Mouse (Mus musculus) myocyte (in vitro differentiated cells): ENCODE measurements around the gene Hist2h3b.

Experiments
- E2F4 ChIP-seq: IDR thresholded peaks from one replicate; pipeline ENCODE4 v1.6.1; 2011; ENCODE audit warnings: mild to moderate bottlenecking, control low read depth, moderate library complexity; ENCODE audit not compliant: insufficient read depth
- MAX ChIP-seq: IDR thresholded peaks from one replicate; pipeline ENCODE4 v1.6.1; 2011; ENCODE audit warnings: low read depth, mild to moderate bottlenecking, control low read depth
- POLR2A ChIP-seq: IDR thresholded peaks from one replicate; pipeline ENCODE4 v1.6.1; 2011; ENCODE audit warnings: low read depth, mild to moderate bottlenecking, control low read depth, moderate library complexity; ENCODE audit not compliant: insufficient read length
- REST ChIP-seq: IDR thresholded peaks from one replicate; pipeline ENCODE4 v1.6.1; 2011; ENCODE audit warnings: mild to moderate bottlenecking, control low read depth, moderate library complexity; ENCODE audit not compliant: insufficient read depth, insufficient read length

DNA sequence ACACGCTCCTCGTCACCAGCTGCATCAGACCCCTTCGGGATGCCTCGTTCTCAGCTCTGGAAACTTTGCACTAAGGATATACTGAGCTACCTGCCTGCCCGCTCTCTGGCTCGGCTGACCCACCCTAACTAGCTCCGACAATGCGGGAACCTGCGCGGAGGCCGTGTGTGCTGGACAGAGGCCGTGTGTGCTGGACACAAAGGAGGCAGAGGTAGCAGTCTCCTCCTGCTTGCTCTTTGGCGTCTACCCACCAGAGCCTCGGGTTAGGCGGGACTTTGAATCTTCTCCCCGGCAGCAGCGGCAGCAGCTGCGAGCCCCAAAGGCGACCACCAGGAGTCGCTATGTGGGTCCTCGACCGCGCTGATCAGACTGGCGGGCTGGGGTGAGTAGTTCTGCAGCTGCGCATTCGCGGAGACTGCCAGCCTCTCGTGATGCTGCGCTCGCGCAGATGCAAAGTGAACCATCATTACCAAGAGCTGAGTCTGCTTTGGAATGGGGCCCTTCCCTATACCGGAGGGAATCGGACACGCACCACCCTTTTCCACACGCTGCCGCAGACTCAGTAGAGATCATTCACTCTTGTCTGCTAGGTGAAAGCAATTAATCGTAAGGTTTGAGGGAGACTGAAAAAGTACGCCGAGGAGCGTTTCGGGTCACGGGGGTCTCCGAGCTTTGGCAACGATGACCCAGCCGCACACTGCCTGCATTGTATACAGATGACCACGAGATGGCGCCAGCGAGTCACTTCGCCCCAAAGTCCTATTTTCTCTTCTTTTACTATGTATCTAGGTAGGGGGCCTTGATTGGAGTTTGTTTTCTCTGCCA, 9.6 kb downstream of the Hist2h3b start:
- TF ChIP-seq MAX = no peak
- TF ChIP-seq POLR2A = peak; percentile 22
- TF ChIP-seq E2F4 = no peak
- TF ChIP-seq REST = peak; percentile 7
